Mouse (Mus musculus) cerebellum, adult 9-11 months (tissue): ENCODE measurements around the gene Sertad1.
"Not testable (repeated sequence)": the region's sequence is repeated elsewhere in the genome, so short reads cannot be mapped to it uniquely, and the experiment has no call there.

Experiments used
- DNase-seq: peaks from one replicate; pipeline ENCODE4 v3.0.0; 2022

The Sertad1 gene

GRCm38 (mm10) chr7:27473835-27474489 lies 12.7 kb upstream of the Sertad1 start:
- no peak for DNase-seq

GRCm38 (mm10) chr7:27474490-27474954 lies 12.2 kb upstream of the Sertad1 start:
- peak; percentile 99 for DNase-seq

- DNase-seq = peak; percentile 54
Measured at GRCm38 (mm10) chr7:27475596-27475995, 11.1 kb upstream of the Sertad1 start.

- peak; percentile 66 for DNase-seq
Measured at GRCm38 (mm10) chr7:27476098-27476635, 10.5 kb upstream of the Sertad1 start.

GRCm38 (mm10) chr7:27478561-27478960 lies 8.1 kb upstream of the Sertad1 start:
- DNase-seq = no peak

GRCm38 (mm10) chr7:27479750-27480149 lies 7.0 kb upstream of the Sertad1 start:
- no peak for DNase-seq

- DNase-seq = no peak
Measured at GRCm38 (mm10) chr7:27480506-27480905, 6.2 kb upstream of the Sertad1 start.

- no peak for DNase-seq
Measured at GRCm38 (mm10) chr7:27480927-27481626, 5.6 kb upstream of the Sertad1 start.

- DNase-seq = peak; percentile 89
Measured at GRCm38 (mm10) chr7:27481627-27481969, 5.1 kb upstream of the Sertad1 start.

- no peak for DNase-seq
Measured at GRCm38 (mm10) chr7:27483860-27484259, 2.9 kb upstream of the Sertad1 start.

- DNase-seq = no peak
Measured at GRCm38 (mm10) chr7:27486102-27486769, 474 bp upstream of the Sertad1 start.

- DNase-seq = peak; percentile 80
Measured at GRCm38 (mm10) chr7:27487740-27488268, 1.1 kb downstream of the Sertad1 start.

GRCm38 (mm10) chr7:27489270-27489869 lies 2.7 kb downstream of the Sertad1 start:
- DNase-seq = peak; percentile 74

GRCm38 (mm10) chr7:27490227-27490542 lies 3.5 kb downstream of the Sertad1 start:
- DNase-seq = no peak

GRCm38 (mm10) chr7:27490543-27491329 lies 4.0 kb downstream of the Sertad1 start:
- peak; percentile 94 for DNase-seq

GRCm38 (mm10) chr7:27491856-27492255 lies 5.1 kb downstream of the Sertad1 start:
- DNase-seq = no peak

- no peak for DNase-seq
Measured at GRCm38 (mm10) chr7:27493022-27493421, 6.3 kb downstream of the Sertad1 start.

- DNase-seq = no peak
Measured at GRCm38 (mm10) chr7:27493450-27493849, 6.7 kb downstream of the Sertad1 start.

- not testable (repeated sequence) for DNase-seq
Measured at GRCm38 (mm10) chr7:27494659-27495367, 8.1 kb downstream of the Sertad1 start.

GRCm38 (mm10) chr7:27499036-27499435 lies 12.3 kb downstream of the Sertad1 start, which contains the start of gene Prx:
Gene Prx, plus strand, starts transcription at chr7:27499324.
- DNase-seq = no peak

GRCm38 (mm10) chr7:27501620-27502019 lies 14.9 kb downstream of the Sertad1 start:
- no peak for DNase-seq
